Mouse (Mus musculus) spleen, postnatal 36 days (tissue): ENCODE results near the gene Gm20388.

ENCODE experiments used
- DNase-seq, 2 experiments: peaks; one replicate each; pipeline ENCODE4 v3.0.0; 2022; ENCODE audit warnings: low spot score in 2 of 2, mixed read lengths in 1 of 2

The Gm20388 gene

GRCm38 (mm10) chr8:120588908-120589771, 678.5 kb downstream of the Gm20388 start, which contains the start of gene Gins2:
Gene Gins2 (minus strand): TSS chr8:120589304.
- DNase-seq: peak; percentile 99

DNA sequence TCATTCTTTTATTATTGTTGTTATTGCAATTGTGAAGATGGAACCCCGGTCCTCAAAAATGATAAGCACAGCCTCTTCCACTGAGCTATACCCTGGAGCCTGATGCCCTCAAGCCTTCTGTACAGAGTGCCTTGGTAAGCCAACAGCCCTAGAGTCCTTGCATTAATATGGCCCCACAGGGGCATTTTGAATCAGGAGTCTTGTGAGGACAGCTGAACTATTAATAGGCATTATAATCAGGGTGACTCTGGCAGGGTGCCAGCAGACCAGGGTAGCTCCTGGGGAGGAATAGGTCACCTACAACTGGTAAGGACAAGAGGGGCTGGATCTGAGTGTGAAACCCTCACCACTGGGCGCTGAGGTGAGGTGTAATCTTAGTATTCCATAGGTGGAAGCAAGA, 679.3 kb downstream of the Gm20388 start:
- DNase-seq: no peak

GRCm38 (mm10) chr8:120591587-120592292, 681.1 kb downstream of the Gm20388 start:
- DNase-seq: no peak

GRCm38 (mm10) chr8:120594571-120594970, 683.9 kb downstream of the Gm20388 start:
- DNase-seq: no peak

- peak in 1 of 2 experiments; percentile 34 for DNase-seq
Measured at GRCm38 (mm10) chr8:120595963-120596362, 685.3 kb downstream of the Gm20388 start.

- no peak for DNase-seq
Measured at GRCm38 (mm10) chr8:120598579-120598978, 687.9 kb downstream of the Gm20388 start.

GRCm38 (mm10) chr8:120599504-120599903, 688.9 kb downstream of the Gm20388 start:
- DNase-seq: peak; percentile 54 to 70

DNA sequence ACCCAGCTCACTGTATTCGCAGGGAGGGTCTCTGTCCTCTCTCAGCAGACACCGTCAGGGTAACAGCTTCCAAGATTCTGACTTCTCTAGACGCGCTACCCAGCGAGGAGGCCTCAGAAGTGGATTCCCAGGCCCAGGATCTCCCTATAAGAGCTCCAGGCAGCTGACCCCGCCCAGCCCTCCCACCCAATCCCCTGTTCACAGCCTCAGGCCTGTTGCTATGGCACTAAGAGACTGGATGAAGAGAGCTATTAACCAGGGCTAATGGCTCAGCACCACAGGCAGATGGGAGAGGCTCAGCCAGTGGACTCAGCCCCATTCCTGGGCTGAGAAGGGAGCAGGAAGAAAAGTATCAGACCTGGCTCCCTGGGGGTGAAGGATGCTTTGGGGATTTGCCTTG, 692.0 kb downstream of the Gm20388 start:
- DNase-seq: no peak

DNA sequence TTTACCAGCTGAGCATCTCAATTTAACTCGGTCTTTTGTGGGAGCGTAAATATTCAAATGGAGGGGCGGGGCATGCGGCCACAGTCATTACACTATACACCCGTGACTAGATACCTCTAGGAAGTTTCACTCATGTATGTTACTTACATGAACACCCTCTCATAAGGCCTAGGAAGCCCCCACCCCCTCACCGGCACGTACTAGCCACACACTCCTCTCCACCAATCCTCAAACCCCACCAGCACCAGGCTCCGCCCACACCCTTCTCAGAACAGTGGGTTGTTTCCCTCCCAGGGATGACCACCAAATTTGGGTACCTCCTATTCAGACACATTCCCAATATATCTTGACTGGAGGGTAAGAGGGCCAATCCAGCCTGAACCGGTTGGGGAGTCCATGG, 696.8 kb downstream of the Gm20388 start:
- DNase-seq: no peak

DNA sequence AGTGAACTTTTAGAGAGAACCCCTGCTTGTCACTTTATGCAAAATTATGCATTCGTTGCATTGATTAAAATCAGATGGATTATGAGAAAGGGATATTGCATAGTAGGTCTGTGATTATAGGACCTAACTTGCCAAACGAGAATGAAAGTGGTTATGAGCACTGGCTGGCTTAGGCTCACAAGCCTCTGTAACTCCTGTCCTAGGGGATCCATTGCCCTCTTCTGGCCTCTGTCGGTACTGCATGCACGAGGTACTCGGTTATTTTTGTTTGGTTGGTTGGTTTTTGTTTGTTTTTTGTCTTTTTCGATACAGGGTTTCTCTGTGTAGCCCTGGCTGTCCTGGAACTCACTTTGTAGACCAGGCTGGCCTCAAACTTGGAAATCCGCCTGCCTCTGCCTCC, 697.2 kb downstream of the Gm20388 start:
- DNase-seq: peak; percentile 48 to 58

GRCm38 (mm10) chr8:120610824-120611223, 700.2 kb downstream of the Gm20388 start:
- DNase-seq: no peak

- no peak for DNase-seq
Measured at GRCm38 (mm10) chr8:120614491-120614890, 703.9 kb downstream of the Gm20388 start.

- no peak for DNase-seq
Measured at GRCm38 (mm10) chr8:120616663-120617626, 706.3 kb downstream of the Gm20388 start.

DNA sequence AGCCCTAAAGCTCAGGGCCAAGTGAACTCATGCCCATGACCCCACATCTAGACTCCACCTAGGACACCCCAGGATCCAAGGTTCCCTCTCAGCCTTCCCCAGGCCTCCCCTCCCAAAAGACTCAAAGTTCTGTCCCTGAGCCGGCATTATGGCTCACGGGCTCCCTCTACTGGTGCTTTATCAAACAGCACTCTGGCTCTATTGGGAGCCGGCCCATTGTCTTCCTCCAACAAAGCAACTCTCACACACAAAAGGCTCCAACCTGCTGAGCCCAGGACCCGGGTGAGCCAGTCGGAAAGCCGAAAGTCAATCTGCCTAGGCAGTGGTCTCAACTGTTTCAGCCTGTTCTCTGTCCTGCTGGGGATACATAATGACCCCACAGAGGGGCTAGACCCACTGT, 707.5 kb downstream of the Gm20388 start:
- DNase-seq: peak; percentile 31 to 47

DNA sequence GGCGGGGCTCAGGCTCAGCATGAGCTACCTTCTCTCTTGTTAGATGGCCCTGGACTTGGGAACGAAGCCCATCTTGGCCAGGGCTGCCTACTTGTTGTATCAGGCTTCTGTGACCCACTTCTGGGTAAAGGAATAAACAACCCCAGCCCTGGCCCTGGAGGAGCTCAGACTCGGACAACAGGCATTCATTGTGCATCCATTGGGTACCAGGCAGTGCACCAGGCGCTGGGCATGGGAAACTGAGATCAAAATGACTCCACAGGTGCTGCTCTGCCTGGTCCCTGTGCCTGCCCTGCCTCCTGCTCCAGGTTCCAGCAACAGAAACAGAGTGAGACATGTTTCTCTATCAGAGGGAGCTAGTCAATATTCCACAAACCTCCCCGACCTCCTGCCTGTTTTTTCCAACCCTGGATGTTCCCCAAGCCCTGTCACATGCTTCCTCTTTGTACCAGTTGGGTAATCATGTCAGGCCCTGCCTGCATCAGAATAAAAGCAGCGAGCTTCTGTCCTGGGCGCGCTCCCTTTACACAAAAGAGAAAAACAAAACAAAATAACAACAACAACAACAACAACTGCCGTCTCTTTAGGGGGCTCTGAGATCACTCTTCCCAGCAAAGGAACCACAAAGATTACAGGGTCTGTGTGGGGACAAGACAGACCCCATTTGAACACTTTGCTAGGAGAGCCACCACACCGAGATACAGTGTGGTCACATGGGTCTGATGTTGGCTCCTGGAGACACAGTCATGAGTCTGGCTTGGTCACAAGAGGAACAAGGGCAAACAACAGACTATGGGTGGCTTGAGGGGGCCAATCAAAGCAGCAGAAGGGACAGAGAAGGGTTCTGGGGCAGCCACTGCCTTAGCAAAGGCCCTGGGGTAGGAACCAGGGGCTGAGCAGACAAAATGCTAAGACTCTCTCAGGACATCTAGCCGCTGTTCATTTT, 708.9 kb downstream of the Gm20388 start:
- no peak for DNase-seq

GRCm38 (mm10) chr8:120620441-120620840, 709.8 kb downstream of the Gm20388 start:
- no peak for DNase-seq

- DNase-seq: no peak
Measured at GRCm38 (mm10) chr8:120622161-120622560, 711.5 kb downstream of the Gm20388 start.

GRCm38 (mm10) chr8:120623608-120624007, 713.0 kb downstream of the Gm20388 start:
- no peak for DNase-seq

GRCm38 (mm10) chr8:120626461-120626860, 715.8 kb downstream of the Gm20388 start:
- no peak for DNase-seq

GRCm38 (mm10) chr8:120627298-120627697, 716.7 kb downstream of the Gm20388 start:
- DNase-seq: no peak

- no peak for DNase-seq
Measured at GRCm38 (mm10) chr8:120630031-120630430, 719.4 kb downstream of the Gm20388 start.
